Mouse (Mus musculus) Muller cell, postnatal 12 days (primary cell): ENCODE results near the gene Bicdl2.

Source experiments
- DNase-seq: peaks from one replicate; pipeline ENCODE4 v3.0.0-alpha.2; 2015; ENCODE audit errors: inconsistent ontology term

Bicdl2 gene

DNA sequence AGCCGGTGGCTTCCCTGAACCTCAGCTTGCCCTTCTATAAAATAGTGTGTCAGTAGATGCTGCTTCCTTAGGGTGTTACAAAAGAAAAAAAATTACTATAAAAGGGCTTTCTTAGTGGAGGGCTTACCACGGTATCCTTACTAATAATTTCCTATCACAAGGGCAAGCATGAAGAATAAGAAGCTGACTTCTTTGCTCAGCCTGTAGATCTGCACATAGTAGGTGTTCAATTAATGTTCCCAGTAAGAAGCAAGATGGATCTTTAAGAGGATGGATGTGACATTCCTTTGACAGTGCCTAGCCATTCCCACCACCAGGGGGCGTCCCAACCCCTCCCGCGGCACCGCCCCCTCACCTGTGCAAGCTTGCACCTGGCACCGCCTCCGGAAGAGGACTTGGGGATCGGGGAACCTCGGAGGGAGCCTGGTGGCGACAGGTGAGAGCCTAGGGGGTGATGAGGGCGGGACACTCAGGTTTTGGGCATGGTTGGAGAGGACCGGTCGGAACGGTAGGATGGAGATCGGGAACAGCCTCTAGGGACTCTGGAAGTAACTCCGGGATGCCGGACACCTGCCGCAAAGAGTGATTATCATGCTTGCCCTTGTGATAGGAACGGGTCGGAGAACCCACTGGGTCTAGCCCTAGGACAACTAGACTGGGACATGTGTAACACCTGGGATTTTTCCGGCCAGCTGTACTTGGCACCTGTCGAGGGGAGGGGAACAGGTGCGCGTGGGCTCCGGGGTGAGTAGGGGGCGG, at the start of gene Bicdl2:
Gene Bicdl2, plus strand, starts transcription at position 390 of the 759 bp plus-strand sequence.
- no peak for DNase-seq

DNA sequence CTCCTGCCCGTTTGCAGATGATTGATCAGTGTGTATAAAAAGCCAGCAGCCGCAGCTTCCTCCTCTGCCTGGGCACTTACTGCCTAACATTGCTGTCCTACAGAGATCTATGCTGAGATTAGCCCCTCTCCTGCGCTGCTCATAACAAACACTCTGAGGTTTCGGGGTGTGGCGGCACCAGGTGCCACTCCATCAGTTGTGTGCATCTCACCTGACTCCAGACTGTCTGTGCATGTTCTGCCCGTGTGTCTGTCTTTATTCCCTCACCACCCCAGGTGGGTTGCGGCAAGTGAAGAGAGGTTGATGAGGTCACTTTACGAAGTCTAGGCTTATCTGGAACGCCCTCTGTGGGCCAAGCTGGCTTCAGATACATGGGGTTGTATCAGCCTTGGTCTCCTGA, 43.2 kb upstream of the Bicdl2 start:
- no peak for DNase-seq

DNA sequence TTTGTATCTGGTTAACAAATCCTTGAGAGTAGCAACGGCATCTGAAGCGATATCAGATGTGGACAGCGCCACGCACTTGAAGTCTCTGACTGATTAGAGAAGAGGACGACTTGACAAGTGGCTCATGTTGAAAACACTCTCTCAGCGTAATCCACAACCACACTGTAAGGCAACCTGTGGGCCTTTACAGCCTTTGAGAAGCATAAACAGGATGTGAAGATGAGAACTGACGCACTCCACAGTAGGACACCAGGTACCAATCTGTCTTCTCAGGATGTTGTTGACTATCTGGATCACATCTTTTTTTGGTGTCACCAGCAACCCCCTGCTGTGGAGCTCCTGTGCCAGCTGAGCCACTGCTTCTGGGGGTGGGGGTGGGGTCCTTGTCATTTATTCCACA, 40.0 kb upstream of the Bicdl2 start:
- no peak for DNase-seq

DNA sequence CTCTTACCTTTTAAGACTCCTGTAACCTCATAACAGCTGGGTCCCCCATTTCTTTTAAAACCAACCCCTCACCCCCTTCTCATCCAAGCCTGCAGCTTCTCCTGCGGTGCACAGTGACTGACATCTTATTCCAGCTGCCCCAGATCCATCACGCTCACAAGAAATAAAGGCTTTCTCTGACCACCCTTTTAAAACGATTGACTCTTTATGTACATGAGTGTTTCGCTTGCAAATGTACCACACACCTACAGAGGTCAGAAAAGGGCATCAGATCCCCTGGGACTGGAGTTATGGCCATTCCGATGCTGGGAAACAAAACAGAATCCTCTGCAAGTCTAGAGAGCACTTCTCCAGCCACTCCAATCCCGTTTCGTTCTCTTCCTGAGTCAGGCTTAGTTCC, 32.5 kb upstream of the Bicdl2 start:
- no peak for DNase-seq

DNA sequence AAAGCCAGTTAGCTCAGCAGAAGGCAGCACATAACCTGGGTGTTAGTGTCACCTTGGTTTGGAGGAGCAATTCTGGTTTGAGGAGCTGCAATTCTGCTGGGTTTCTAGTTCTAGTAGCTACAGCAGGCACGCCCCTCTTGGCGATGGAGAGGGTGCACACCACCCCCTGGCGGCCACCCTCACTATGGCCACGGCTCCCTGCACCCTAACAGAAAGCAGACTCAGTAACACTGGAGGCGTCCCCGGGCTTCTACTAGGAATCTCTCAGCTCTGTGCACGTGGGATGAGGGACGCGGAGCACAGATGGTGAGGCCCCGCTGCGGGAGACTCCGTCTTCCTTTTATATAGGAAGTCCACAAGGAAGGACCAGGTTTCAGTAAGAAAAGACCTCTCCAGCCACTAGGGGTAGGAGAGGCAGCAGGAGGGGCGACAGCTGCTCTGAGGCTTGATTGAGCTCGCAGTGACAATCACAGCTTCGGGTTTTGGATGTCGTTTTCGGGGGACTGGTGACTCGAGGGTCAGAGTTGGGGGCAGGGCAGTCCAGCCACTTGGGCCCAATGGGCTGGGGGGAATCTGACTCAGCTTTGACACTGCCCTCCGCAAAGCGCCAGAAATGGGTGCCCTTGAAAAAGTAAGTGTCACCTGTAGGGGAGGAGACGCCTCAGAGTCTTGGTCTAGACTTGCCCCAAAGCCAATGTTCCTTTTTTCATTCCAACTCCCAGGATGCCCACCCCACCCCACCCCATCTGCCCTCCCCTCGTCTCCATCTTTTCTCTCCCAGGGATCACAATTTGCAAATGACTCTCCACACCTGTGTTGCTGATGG, 29.9 kb upstream of the Bicdl2 start:
- DNase-seq = peak; percentile 79

DNA sequence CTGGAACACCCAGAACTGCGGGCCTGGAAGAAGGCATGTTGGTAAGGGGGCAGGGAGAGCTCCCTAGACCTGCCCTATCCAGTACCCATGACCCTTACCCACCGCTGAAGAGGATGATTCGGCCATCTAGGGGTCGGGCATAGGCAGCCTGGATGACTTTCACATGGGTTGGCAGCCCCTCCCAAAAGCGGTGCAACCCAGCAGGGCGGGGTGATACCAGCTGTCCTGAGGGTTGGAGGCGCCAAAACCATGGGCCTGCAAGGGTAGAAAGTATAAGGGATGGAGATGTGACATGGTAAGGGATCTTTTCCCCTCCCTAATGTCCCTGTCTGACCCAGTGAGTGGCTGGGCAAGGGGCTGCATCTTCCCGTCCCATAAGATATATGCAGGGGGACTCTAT, 29.1 kb upstream of the Bicdl2 start:
- no peak for DNase-seq

DNA sequence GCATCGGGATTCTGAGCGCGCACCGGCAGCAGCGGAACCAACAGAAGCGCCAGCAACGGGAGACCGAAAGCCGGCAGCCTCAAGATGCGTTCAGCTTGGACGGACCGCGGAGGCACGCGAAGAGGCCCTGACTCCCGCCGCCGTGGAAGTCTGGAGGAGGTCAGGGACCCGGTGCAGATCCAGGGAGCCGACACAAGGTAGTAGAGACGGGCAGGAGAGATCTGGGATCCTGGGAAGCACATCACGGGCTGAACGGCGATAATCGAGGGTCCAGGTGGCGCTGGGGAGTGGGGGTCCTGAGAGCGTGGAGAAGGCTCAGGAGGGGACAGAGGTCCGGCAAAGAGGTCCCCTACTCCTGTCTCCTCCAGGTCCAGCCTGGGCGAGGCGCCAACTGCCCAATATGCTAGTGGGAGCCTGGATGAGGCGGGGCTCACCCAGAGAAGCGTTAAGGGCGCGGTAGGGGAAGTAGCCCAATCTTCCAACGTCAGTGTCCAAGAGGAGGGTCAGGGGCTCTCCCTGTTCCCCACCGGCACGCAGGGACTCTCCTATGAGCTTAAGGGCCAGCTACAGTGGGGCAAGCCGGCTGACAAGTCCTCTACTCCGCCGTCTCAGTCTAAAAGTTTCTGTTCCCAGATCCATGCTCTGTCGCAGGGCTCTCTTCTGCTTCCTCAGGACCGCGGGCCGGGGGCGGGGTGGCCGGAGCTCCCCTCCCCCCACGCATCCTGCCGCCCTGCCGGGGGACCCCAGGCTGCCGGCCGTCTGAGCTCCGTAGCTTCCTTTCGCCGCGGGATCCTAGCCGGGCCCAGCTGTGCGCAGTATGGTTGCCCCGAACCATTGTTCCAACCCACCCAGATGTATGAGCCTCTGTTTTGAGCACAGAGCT, 15.5 kb upstream of the Bicdl2 start, which contains the start of gene Mmp25:
Gene Mmp25, minus strand, starts transcription at position 665 of the 883 bp plus-strand sequence.
- DNase-seq = no peak

DNA sequence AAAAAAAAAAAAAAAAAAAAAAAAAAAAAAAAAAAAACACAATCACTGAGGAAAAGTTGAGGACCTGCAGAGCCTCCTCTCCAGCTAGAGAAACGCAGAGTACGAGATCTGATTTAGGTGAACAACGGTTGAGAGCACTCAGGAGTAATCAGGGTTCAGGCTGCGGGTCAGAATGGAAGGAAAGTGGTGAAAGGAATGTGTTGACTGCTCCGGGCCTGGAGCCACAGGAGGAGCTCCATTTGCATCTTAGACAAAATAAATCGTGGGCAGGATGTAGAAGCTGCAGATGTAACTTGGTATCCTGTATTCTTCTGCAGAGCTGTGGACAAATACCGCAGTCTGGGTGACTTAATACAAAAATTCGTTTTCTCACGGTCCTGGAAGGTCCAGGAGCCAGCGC, 14.4 kb upstream of the Bicdl2 start:
- no peak for DNase-seq

DNA sequence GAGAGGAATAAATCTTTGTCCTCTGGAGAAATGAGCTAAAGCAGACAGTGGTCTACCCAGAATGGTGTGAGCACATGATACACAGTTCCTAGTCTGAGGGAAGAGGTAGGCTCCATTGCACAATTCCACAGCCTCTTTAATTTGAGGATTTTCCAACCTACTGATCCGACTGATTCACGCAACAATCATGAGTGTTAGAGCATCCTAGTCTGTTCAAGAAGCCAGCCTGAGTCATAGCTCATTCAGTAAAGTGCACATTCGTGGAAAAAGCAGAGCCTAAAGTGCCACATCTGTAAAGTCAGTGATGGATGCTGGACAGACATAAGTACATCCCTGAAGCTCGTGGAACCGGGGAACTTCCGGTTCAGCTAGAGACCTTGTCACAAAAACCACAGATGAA, 8.9 kb upstream of the Bicdl2 start:
- DNase-seq = no peak

DNA sequence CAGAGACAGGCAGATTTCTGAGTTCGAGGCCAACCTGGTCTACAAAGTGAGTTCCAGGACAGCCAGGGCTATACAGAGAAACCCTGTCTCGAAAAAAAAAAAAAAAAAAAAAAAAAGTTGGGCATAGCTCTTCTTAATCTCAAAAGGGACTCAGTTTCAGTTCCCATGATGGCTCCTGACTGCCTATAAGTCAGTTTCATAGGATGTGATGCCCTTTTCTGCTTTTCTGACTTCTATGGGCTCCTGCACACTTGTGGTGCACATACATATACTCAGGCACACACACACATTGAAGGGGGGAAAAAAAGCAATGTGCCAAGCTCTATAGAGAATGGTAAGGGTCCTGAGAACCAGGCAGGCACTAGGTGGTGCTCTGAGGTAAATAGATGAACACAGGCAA, 7.0 kb upstream of the Bicdl2 start:
- no peak for DNase-seq

DNA sequence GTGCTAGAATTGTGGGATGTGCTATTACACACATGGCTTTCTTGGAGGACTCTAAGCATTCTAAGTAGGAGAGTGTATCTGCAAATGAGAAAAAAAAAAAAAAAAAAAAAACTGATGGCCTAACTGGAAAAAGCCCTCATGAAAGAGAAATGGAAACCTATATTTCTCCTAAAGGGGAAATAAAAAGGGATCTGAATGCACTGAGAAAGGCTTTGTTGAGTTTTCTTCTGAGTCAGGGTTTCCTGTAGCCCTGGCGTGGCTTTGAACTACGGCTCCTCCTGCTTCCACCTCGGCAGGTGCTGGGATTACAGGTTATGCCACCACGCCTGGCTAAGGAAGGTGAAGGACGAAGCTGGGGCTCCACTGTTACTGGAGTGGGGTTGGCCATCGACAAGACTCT, 6.3 kb upstream of the Bicdl2 start:
- DNase-seq = no peak

DNA sequence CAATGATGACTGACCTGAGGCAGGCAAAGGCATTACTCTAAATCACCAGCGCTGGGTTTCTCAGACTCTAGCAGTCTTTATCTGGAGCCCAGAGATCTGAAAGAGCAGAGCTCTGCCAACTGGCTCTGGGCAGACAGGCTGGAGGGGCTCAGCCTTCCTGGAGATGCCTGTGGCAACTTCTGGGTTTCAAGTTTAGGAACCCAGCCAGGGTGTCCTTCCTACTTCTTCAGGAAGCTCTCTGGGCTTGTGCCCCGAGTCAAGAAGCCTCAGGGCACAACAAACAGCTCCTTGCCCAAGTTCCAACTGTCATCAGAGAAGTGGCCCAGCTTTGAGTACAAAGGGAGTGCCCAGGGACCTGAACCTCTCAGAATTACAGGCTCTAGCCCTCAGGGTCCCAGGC, 5.9 kb upstream of the Bicdl2 start:
- no peak for DNase-seq

DNA sequence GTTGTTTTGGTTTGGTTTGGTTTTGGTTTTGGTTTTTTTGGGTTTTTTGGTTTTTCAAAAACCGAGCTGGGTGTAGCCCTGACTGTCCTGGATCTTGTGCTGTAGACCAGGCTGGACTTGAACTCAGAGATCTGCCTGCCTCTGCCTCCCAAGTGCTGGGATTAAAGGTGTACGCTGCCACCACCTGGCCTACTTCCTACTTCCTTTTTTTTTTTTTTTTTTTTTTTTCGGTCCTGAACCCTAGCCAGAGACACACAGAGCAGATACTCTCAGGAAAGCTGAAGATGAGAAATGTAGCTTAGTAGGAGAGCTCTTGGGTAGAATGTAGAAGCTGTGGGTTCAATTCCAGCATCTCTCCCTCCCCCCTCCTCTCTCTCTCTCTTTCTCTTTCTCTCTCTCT, 1.9 kb upstream of the Bicdl2 start:
- DNase-seq = no peak

DNA sequence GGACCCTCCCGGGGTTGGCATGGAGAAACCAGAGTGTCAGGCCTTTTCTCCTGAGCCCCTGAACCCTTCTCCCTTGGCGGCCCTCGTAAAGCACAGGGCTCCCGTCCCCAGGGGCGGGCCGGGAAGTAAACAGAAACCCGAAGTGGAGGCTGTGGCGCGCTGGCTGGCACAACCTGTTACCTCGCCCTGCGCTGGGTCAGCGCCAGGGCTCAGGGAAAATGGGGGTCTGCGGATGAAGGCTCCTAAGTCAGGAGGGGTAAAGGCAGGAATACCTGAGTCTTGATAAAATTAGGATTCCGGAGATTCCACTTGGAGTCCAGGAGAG, 532 bp downstream of the Bicdl2 start:
- DNase-seq = no peak

DNA sequence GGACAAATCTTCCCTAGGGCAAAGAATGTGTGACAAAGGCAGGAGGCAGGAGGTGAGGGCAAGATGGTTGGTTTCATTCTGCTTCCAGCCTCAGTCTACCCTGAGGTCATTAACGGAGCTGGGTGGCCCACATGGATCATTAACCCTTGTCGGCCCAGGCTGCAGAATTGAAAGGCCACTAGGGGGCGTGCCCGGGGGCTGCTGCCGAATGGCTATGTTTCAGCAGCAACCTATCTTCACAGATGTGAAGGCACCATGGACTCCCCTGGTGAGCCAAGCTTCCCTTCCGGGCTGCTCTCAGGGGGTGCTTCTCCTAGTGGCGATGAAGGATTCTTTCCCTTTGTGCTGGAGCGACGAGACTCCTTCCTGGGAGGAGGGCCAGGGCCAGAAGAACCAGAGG, 1.2 kb downstream of the Bicdl2 start:
- no peak for DNase-seq

DNA sequence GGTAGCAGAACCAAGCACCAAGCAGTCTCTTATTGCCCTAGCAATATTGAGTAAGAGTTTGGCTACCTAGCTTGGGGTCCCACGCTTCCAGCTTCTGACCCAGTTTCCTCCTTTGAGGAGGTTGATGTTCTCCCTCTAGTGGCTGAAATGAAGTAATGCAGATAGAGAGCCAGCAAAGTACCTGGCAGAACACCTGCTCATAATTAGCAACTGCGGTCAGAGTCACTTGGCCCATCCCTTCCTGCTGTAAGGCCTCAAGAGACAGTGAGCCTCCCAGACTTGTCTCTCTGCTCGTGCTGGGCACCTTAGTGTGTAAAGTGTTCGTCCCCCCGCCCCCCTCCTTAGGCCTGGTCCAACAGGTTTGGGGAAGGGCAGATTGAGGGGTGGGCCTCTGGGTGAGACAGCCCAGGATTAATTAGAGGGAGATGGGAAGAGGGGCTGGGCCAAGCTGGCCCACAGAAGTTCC, 4.3 kb downstream of the Bicdl2 start:
- peak; percentile 54 for DNase-seq

DNA sequence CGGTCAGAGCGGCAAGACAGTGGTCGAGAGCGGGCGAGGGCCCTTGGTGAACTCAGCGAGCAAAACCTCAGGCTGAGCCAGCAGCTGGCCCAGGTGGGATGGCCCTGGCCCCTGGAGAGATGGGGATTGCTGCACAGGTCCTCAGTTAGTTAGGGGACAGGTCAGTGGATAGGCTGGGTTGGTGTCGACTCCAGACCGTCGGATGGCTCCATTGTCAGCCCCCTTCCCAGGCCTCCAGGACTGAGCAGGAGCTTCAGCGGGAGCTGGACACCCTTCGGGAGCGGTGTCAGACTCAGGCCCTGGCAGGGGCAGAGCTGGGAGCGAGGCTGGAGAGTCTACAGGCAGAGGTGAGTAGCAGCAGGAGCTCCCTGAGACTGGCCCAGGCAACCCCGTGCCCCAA, 5.2 kb downstream of the Bicdl2 start:
- DNase-seq = no peak

DNA sequence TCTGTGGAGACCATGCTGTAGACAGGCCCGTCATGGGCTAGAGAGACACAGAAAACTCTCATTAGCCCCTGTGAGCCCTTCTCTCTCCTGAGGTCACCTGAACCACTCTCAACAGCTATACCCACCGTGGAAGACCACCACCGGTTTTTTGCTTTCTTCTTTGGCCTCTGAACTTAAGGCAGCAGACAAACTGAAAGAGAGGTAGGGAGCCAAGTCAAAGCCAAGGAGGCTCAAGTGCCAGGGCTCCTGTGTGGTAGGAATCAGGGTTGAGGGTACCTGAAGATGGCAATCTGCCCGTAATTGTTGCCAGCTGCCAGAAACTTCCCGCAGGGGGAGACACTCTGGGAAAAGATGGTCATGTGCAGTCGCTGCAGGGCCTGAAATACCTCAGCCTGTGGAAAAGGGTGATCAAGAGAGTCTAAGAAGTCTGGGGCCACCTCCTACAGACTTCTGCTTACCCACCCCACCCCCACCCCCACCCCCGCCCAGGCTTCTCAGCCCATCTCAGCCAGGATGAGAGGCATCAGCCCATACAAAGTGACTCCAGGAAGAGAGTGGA, 10.3 kb downstream of the Bicdl2 start:
- no peak for DNase-seq

DNA sequence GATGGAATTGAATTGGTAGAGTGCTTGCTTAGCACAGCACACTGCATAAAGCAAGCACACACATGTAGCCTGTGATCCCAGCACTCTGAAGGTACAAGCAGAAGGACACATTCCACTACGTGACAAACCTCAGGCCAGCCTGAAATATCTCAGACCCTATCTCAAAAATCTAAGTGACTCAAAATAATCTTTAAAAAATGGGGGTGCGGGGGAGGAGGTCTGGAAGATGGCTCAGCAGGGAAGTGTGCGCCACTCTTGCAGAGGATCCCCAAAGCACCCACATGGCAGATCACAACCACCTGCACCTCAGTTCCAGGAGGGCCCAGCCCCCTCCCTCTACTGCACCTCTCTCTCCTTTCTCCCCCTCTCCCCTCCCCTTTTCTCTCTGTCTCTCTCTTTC, 11.2 kb downstream of the Bicdl2 start:
- no peak for DNase-seq

DNA sequence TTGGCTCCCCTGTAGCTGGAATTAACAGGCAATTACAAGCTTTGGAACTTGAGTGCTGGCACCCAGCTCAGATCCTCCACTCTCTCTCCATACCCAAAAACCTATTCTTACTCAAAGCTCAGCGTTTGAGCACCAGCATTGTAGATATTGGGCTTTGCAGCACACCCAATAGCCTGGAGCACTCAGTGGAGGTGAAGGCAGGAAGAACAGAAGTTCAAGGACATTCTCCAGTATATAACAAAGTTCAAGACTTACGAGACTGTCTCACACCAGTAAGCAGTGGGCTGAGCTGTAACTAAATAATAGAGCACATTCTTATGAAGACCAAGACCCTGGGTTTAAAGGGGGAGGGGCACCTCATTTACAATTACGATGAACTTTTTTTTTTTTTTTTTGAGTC, 12.5 kb downstream of the Bicdl2 start:
- no peak for DNase-seq

DNA sequence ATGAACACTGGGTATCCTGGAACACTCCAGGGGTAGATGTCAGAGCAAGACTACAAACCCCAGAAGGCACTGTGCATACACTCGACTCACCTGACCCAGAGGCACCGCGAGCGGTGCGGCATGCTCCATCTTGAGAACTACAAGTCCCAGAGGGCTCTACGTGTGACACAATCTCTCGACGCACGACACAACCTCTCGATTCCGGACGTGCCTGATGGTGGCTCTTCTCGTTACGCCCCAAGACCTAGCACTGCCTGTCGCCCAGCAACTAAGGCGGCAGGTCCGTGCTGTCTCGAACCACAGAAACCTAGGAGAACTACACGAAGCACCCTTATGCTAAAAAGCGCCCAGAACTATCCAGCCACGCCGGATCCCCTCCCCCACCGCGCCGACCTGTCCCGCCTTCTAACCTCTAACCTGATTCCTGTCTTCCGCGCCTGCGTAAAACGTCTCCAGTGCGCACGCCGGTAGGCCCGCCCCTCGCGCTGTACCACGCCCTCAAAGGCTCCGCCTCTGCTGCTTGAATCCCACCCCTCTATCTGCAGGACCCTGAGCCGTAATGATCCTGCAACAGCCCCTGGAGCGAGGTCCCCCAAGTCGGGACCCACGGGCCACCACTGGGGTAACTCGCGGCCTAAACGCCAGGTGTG, 13.2 kb downstream of the Bicdl2 start, which contains the start of the genes Hcfc1r1 and Thoc6:
Gene Hcfc1r1, plus strand, starts transcription at position 173 of the 650 bp plus-strand sequence.
Gene Thoc6, minus strand, starts transcription at position 459 of the 650 bp plus-strand sequence.
- DNase-seq = peak; percentile 93
